Mouse (Mus musculus) midbrain, embryonic 11.5 days (tissue): ENCODE results near the gene Erlec1. TPM values are rescaled to one million over a fixed set of nuclear protein-coding genes. Genes with fewer than 3 reads are reported as not detected.
A peak's percentile ranks its signal among the peaks of the same experiment; 100 is the strongest.

Source experiments
- ATAC-seq: fragments of 200-750 bp; cut with Nextera tagmentation; 2 replicates; pipeline ENCODE4 v1.8.0; 2017; ENCODE audit warnings: moderate TSS enrichment, moderate library complexity; ENCODE audit not compliant: low FRiP score
- DNase-seq: peaks from one replicate; pipeline ENCODE4 v3.0.0; 2015; ENCODE audit warnings: low spot score; ENCODE audit errors: missing footprints
- H3K27ac ChIP-seq: fragments of 300-500 bp; sonication (generic); 2 replicates; pipeline ENCODE4 v1.5.1; 2014; ENCODE audit warnings: low read depth, low read length
- H3K27me3 ChIP-seq: fragments of 300-500 bp; sonication (generic); 2 replicates; pipeline ENCODE4 v1.6.1; 2014; ENCODE audit warnings: mild to moderate bottlenecking, low read length, moderate library complexity, mixed read lengths; ENCODE audit not compliant: control insufficient read depth, insufficient read depth
- H3K36me3 ChIP-seq: fragments of 300-500 bp; sonication (generic); 2 replicates; pipeline ENCODE4 v1.6.1; 2014; ENCODE audit warnings: mild to moderate bottlenecking, low read length, moderate library complexity, mixed read lengths; ENCODE audit not compliant: control insufficient read depth, insufficient read depth
- H3K4me1 ChIP-seq: fragments of 300-500 bp; sonication (generic); 2 replicates; pipeline ENCODE4 v1.6.1; 2014; ENCODE audit warnings: low read length; ENCODE audit not compliant: control insufficient read depth, insufficient read depth
- H3K4me2 ChIP-seq: fragments of 300-500 bp; sonication (generic); 2 replicates; pipeline ENCODE4 v1.6.1; 2014; ENCODE audit warnings: mild to moderate bottlenecking, moderate library complexity
- H3K4me3 ChIP-seq: fragments of 300-500 bp; sonication (generic); 2 replicates; pipeline ENCODE4 v1.5.1; 2014; ENCODE audit warnings: low read depth, low read length
- H3K9ac ChIP-seq: fragments of 300-500 bp; sonication (generic); 2 replicates; pipeline ENCODE4 v1.6.1; 2014; ENCODE audit warnings: low read length
- H3K9me3 ChIP-seq: fragments of 300-500 bp; sonication (generic); 2 replicates; pipeline ENCODE4 v1.6.1; 2016; ENCODE audit warnings: low read length; ENCODE audit not compliant: control insufficient read depth
- WGBS: fragments of 180-500 bp; shearing (Covaris S2); extraction: QIAGEN DNeasy Blood & Tissue Kit; methylation state at CpG from one replicate; pipeline ENCODE4 v1.1.7; 2014; 5-methylcytosine and 5-hydroxymethylcytosine counted together
- polyA plus RNA-seq: library from polyadenylated mRNA; unstranded; fragments of >200 nt; fragmentation: Nextera tagmentation; extraction: Ambion mirVana; gene quantifications from 2 replicates; pipeline ENCODE4 v1.2.1, GENCODE M21; 2014

The Erlec1 gene
- polyA plus RNA-seq, 1 experiment from 2014 or later: 9.2 TPM

DNA sequence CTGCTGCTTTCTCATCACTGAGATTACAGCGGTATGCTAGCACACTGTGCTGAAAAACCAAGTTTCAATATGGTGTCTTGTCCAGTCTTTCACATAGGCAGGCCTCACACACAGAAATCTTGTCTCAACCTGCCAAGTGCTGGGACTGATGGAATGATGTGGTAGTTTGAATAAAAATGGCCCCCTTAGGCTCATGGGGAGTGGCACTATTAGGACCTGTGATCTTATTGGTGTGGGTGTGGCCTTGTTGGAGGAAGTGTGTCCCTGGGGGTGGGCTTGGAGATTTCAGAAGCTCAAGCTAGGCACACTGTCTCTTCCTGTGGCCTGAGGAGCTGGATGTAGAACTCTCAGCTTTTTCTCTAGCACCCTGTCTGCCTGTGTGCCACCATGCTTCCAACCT is 57.9 kb downstream of the Erlec1 start:
- H3K27me3 ChIP-seq: no peaks in the 10 kb centered on the region
- H3K4me2 ChIP-seq: no peak overlapping the region
- no peaks in the 10 kb centered on the region for H3K4me1 ChIP-seq
- H3K4me3 ChIP-seq: no peak overlapping the region
- 81% methylated on average over 1 of the region's 1 CpGs for WGBS
- ATAC-seq (no peak), DNase-seq (no peak)
- no peak overlapping the region for H3K9ac ChIP-seq
- no peak overlapping the region for H3K27ac ChIP-seq
- no peaks in the 10 kb centered on the region for H3K9me3 ChIP-seq
- no peaks in the 10 kb centered on the region for H3K36me3 ChIP-seq

DNA sequence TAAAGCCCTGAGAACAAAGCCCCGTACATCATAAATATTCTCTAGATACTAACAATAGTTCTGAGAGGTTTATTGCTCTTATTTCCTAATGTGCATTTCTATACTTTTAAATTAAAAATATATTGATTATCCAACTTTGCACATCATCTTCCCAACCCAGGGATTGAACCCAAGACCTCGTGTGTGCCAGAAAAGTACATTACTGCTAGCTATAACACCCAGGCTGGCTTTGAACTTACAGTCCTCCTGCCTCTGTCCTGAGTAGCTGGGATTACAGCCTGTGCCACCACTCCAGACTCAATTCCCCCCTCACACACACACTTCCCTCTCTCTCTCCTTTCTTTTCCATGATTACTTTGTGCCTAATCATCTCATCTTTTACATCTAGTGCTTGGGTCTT is 66.0 kb downstream of the Erlec1 start:
- Histone ChIP-seq H3K4me3 (no peak overlapping the region), H3K9ac (no peak overlapping the region), H3K9me3 (no peaks in the 10 kb centered on the region), H3K27me3 (no peaks in the 10 kb centered on the region), H3K4me1 (peaks cover 4% of the 10 kb centered on the region), H3K4me2 (no peak overlapping the region), H3K27ac (no peak overlapping the region), H3K36me3 (no peaks in the 10 kb centered on the region)
- 86% methylated on average over 2 of the region's 2 CpGs for WGBS
- no peak for DNase-seq
- ATAC-seq: no peak

DNA sequence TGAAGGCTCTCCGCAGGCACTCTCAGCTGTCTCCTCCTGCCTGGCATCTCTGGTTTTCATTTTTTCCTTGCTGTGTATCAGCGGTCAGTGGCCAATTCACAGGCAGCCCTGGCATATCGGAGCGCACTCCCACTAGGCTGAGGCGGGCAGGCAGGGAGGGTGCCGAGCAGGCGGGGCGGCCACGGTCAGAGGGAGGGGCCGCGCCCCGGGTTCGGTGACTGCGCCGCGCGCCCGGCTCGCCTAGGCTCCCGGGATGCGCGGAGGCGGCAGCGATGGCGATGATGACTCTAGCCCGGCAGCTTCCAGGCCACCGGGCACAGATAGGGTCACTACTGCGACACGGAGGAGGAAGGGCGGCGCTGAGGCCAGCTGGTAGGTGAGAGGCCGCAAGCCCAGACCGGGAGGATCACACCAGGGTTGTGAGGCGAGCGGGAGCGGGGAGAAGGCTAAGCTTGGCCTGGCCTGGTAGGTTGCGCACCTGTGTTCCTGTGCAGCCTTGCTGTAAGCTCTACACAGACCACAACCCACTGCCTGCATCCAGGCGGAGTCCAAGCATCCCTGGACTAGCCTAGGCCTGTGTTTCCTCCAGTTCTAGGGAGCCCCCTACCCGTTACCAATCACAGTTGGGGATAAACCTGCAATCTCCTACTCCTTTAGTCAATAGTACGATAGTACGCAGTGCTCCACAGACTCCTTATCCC is 68.8 kb downstream of the Erlec1 start, which contains the start of the genes Gpr75 and Asb3:
Gene Gpr75 (plus strand): TSS at position 188 of the 701 bp plus-strand sequence.
Gene Asb3 (plus strand): TSS at position 246 of the 701 bp plus-strand sequence.
- peak; percentile 97 for ATAC-seq
- H3K27me3 ChIP-seq: no peaks in the 10 kb centered on the region
- DNase-seq: peak; percentile 91
- peak within 1 kb of the TSS; percentile 43 for H3K4me3 ChIP-seq
- H3K9ac ChIP-seq: peak within 1 kb of the TSS; percentile 67
- H3K9me3 ChIP-seq: no peaks in the 10 kb centered on the region
- H3K27ac ChIP-seq: peak within 1 kb of the TSS; percentile 35; the same call in 1 of the 2 replicates
- H3K4me2 ChIP-seq: peak within 1 kb of the TSS; percentile 79
- whole genome bisulfite sequencing: 2% methylated on average over 40 of the region's 41 CpGs
- H3K36me3 ChIP-seq: no peaks in the 10 kb centered on the region
- peaks cover 4% of the 10 kb centered on the region for H3K4me1 ChIP-seq

Other genes starting within 250 kb of the Erlec1 start
- gene Psme4, start 182.6 kb downstream of the Erlec1 start, polyA plus RNA-seq: 34.5 and 37.0 TPM in 2 replicates
- gene Gpr75, start 69.0 kb downstream of the Erlec1 start, polyA plus RNA-seq: 1.2 and 2.0 TPM in 2 replicates
- gene Asb3, start 68.9 kb downstream of the Erlec1 start, polyA plus RNA-seq: 32.0 and 36.3 TPM in 2 replicates
- 17.0 and 17.1 TPM in 2 replicates for gene Chac2, start 32.0 kb upstream of the Erlec1 start, polyA plus RNA-seq
- gene Gm17332, start 228.1 kb upstream of the Erlec1 start, polyA plus RNA-seq: not detected in 2 replicates